Mouse (Mus musculus) G1E (cell line): ENCODE results near the gene Fkrp.

Source experiments
- CTCF ChIP-seq: IDR thresholded peaks from 2 replicates; pipeline ENCODE4 v1.5.1; 2012; ENCODE audit warnings: low read depth, low read length, inconsistent platforms, mixed read lengths
- GATA1 ChIP-seq: IDR thresholded peaks from 2 replicates; pipeline ENCODE4 v1.6.1; 2012; ENCODE audit warnings: borderline replicate concordance, low read length, inconsistent platforms, mixed read lengths
- GATA2 ChIP-seq: IDR thresholded peaks from 2 replicates; pipeline ENCODE4 v1.6.1; 2012; ENCODE audit warnings: low read depth, low read length, inconsistent platforms, borderline replicate concordance
- POLR2AphosphoS5 ChIP-seq: IDR thresholded peaks from 2 replicates; pipeline ENCODE4 v1.6.1; 2012; ENCODE audit warnings: low read depth, low read length, inconsistent platforms; ENCODE audit not compliant: insufficient replicate concordance
- TAL1 ChIP-seq: conservative IDR thresholded peaks from 2 replicates; pipeline ENCODE4 v1.6.1; 2012; ENCODE audit warnings: low read depth, low read length, inconsistent platforms, mixed read lengths

GRCm38 (mm10) chr7:16761005-16761481 is 55.5 kb downstream of the Fkrp start:
- TF ChIP-seq CTCF: no peak
- TF ChIP-seq TAL1: no peak
- no peak for TF ChIP-seq POLR2AphosphoS5
- TF ChIP-seq GATA1: no peak
- no peak for TF ChIP-seq GATA2
